Mouse (Mus musculus) kidney, postnatal 10 days (tissue): Measurements from ENCODE around the gene Itpripl1.
A peak's percentile ranks its signal among the peaks of the same experiment; 100 is the strongest.
"Not testable (repeated sequence)": the region's sequence is repeated elsewhere in the genome, so short reads cannot be mapped to it uniquely, and the experiment has no call there.

Experiments
- DNase-seq: peaks from one replicate; pipeline ENCODE4 v3.0.0; 2021; ENCODE audit warnings: mixed read lengths

The Itpripl1 gene

GRCm38 (mm10) chr2:127143158-127144063 lies at the start of gene Itpripl1:
Gene Itpripl1 (minus strand): TSS chr2:127143442.
- peak; percentile 90 for DNase-seq

GRCm38 (mm10) chr2:127189574-127189973 lies 46.3 kb upstream of the Itpripl1 start:
- DNase-seq = no peak

GRCm38 (mm10) chr2:127182598-127183381 lies 39.5 kb upstream of the Itpripl1 start:
- peak; percentile 85 for DNase-seq

GRCm38 (mm10) chr2:127166261-127166660 lies 23.0 kb upstream of the Itpripl1 start:
- peak; percentile 22 for DNase-seq

GRCm38 (mm10) chr2:127165675-127166074 lies 22.4 kb upstream of the Itpripl1 start:
- DNase-seq = no peak

- no peak for DNase-seq
Observed at GRCm38 (mm10) chr2:127145699-127146098, 2.5 kb upstream of the Itpripl1 start.

- no peak for DNase-seq
Observed at GRCm38 (mm10) chr2:127142577-127143157, 575 bp downstream of the Itpripl1 start.

GRCm38 (mm10) chr2:127142031-127142430 lies 1.2 kb downstream of the Itpripl1 start:
- DNase-seq = no peak

GRCm38 (mm10) chr2:127140011-127140410 lies 3.2 kb downstream of the Itpripl1 start:
- DNase-seq = no peak

GRCm38 (mm10) chr2:127139605-127140004 lies 3.6 kb downstream of the Itpripl1 start:
- no peak for DNase-seq

GRCm38 (mm10) chr2:127139094-127139493 lies 4.1 kb downstream of the Itpripl1 start:
- no peak for DNase-seq

- no peak for DNase-seq
Observed at GRCm38 (mm10) chr2:127138449-127138848, 4.8 kb downstream of the Itpripl1 start.

- DNase-seq = no peak
Observed at GRCm38 (mm10) chr2:127137838-127138420, 5.3 kb downstream of the Itpripl1 start.

- DNase-seq = peak; percentile 77
Observed at GRCm38 (mm10) chr2:127136979-127137378, 6.3 kb downstream of the Itpripl1 start.

GRCm38 (mm10) chr2:127135255-127135654 lies 8.0 kb downstream of the Itpripl1 start:
- DNase-seq = not testable (repeated sequence)

GRCm38 (mm10) chr2:127133621-127134461 lies 9.4 kb downstream of the Itpripl1 start, which contains the start of gene Ncaph:
Gene Ncaph (minus strand): TSS chr2:127133954.
- DNase-seq = peak; percentile 97

- no peak for DNase-seq
Observed at GRCm38 (mm10) chr2:127131353-127131752, 11.9 kb downstream of the Itpripl1 start.

- DNase-seq = no peak
Observed at GRCm38 (mm10) chr2:127128926-127129325, 14.3 kb downstream of the Itpripl1 start.

- peak; percentile 82 for DNase-seq
Observed at GRCm38 (mm10) chr2:127121591-127122235, 21.5 kb downstream of the Itpripl1 start.

- DNase-seq = no peak
Observed at GRCm38 (mm10) chr2:127108986-127109385, 34.3 kb downstream of the Itpripl1 start.

- DNase-seq = peak; percentile 28
Observed at GRCm38 (mm10) chr2:127092000-127092399, 51.2 kb downstream of the Itpripl1 start.
